Mouse (Mus musculus): ENCODE data around the gene Tspo. TPM values are rescaled to one million over a fixed set of nuclear protein-coding genes. Genes with fewer than 3 reads are reported as not detected.

The Tspo gene
- polyA plus RNA-seq, 1 experiment from 2014 or later = 77.2 TPM

- Histone ChIP-seq H3K9ac (no peak overlapping the region), H3K27ac (peak overlapping the region; percentile 59), H3K4me1 (peaks cover 57% of the 10 kb centered on the region), H3K27me3 (peaks cover 34% of the 10 kb centered on the region), H3K4me3 (replicated peaks) (no peak overlapping the region), H3K36me3 (no peaks in the 10 kb centered on the region), H3K9me3 (replicated peaks) (no peaks in the 10 kb centered on the region), H3K4me2 (peak overlapping the region; percentile 20; the same call in 1 of the 2 replicates)
- no peak for ATAC-seq (replicated peaks; ENCODE audit: low FRiP score)
- WGBS = 64% methylated on average over 5 of the region's 5 CpGs
Measured at GRCm38 (mm10) chr15:83529765-83530164, 33.6 kb upstream of the Tspo start.

- Histone ChIP-seq H3K9ac (no peak overlapping the region), H3K27ac (peak overlapping the region; percentile 82), H3K4me3 (replicated peaks) (no peak overlapping the region), H3K4me1 (peaks cover 58% of the 10 kb centered on the region), H3K9me3 (replicated peaks) (no peaks in the 10 kb centered on the region), H3K36me3 (no peaks in the 10 kb centered on the region), H3K4me2 (no peak overlapping the region), H3K27me3 (peaks cover 30% of the 10 kb centered on the region)
- no peak for ATAC-seq (replicated peaks; ENCODE audit: low FRiP score)
- WGBS = 43% methylated on average over 9 of the region's 9 CpGs
Measured at GRCm38 (mm10) chr15:83530233-83530632, 33.2 kb upstream of the Tspo start.

- Histone ChIP-seq H3K9ac (no peak overlapping the region), H3K9me3 (replicated peaks) (no peaks in the 10 kb centered on the region), H3K4me3 (replicated peaks) (no peak overlapping the region), H3K27ac (peak overlapping the region; percentile 82), H3K36me3 (no peaks in the 10 kb centered on the region), H3K4me2 (no peak overlapping the region), H3K27me3 (peaks cover 26% of the 10 kb centered on the region), H3K4me1 (peaks cover 58% of the 10 kb centered on the region)
- 0 out of 2 replicates have a peak, but pooled peaks have one; percentile 26 for ATAC-seq (replicated peaks; ENCODE audit: low FRiP score)
- WGBS = 57% methylated on average over 6 of the region's 6 CpGs
Measured at GRCm38 (mm10) chr15:83530688-83531087, 32.7 kb upstream of the Tspo start.

GRCm38 (mm10) chr15:83531961-83532469 lies 31.4 kb upstream of the Tspo start:
- WGBS = 88% methylated on average over 5 of the region's 5 CpGs
- Histone ChIP-seq H3K36me3 (no peaks in the 10 kb centered on the region), H3K9me3 (replicated peaks) (no peaks in the 10 kb centered on the region), H3K4me3 (replicated peaks) (no peak overlapping the region), H3K9ac (no peak overlapping the region), H3K27me3 (peaks cover 13% of the 10 kb centered on the region), H3K4me1 (peaks cover 47% of the 10 kb centered on the region), H3K4me2 (no peak overlapping the region), H3K27ac (no peak overlapping the region)
- no peak for ATAC-seq (replicated peaks; ENCODE audit: low FRiP score)

- Histone ChIP-seq H3K9ac (no peak overlapping the region), H3K9me3 (replicated peaks) (no peaks in the 10 kb centered on the region), H3K27ac (no peak overlapping the region), H3K4me1 (peaks cover 41% of the 10 kb centered on the region), H3K36me3 (no peaks in the 10 kb centered on the region), H3K27me3 (peaks cover 7% of the 10 kb centered on the region), H3K4me2 (no peak overlapping the region), H3K4me3 (replicated peaks) (no peak overlapping the region)
- no peak for ATAC-seq (replicated peaks; ENCODE audit: low FRiP score)
- WGBS = 70% methylated on average over 7 of the region's 7 CpGs
Measured at GRCm38 (mm10) chr15:83532606-83533005, 30.8 kb upstream of the Tspo start.

GRCm38 (mm10) chr15:83534960-83535889 lies 28.2 kb upstream of the Tspo start:
- WGBS = 72% methylated on average over 17 of the region's 17 CpGs
- 0 out of 2 replicates have a peak overlapping the region, but pooled peaks have one; percentile 37 for H3K27ac ChIP-seq
- no peaks in the 10 kb centered on the region for H3K36me3 ChIP-seq
- H3K27me3 ChIP-seq = no peaks in the 10 kb centered on the region
- no peaks in the 10 kb centered on the region for H3K9me3 ChIP-seq (replicated peaks)
- H3K4me2 ChIP-seq = no peak overlapping the region
- H3K4me3 ChIP-seq (replicated peaks) = no peak overlapping the region
- no peak for ATAC-seq (replicated peaks; ENCODE audit: low FRiP score)
- peaks cover 27% of the 10 kb centered on the region for H3K4me1 ChIP-seq
- no peak overlapping the region for H3K9ac ChIP-seq

GRCm38 (mm10) chr15:83535890-83536231 lies 27.5 kb upstream of the Tspo start:
- Histone ChIP-seq H3K27ac (no peak overlapping the region), H3K9ac (no peak overlapping the region), H3K36me3 (no peaks in the 10 kb centered on the region), H3K4me2 (no peak overlapping the region), H3K4me1 (peaks cover 24% of the 10 kb centered on the region), H3K27me3 (no peaks in the 10 kb centered on the region), H3K9me3 (replicated peaks) (no peaks in the 10 kb centered on the region), H3K4me3 (replicated peaks) (no peak overlapping the region)
- no peak for ATAC-seq (replicated peaks; ENCODE audit: low FRiP score)
- WGBS = 65% methylated on average over 6 of the region's 6 CpGs

GRCm38 (mm10) chr15:83538855-83539254 lies 24.5 kb upstream of the Tspo start:
- Histone ChIP-seq H3K4me1 (peaks cover 21% of the 10 kb centered on the region), H3K36me3 (no peaks in the 10 kb centered on the region), H3K9ac (no peak overlapping the region), H3K27ac (no peak overlapping the region), H3K27me3 (no peaks in the 10 kb centered on the region), H3K4me2 (no peak overlapping the region), H3K4me3 (replicated peaks) (no peak overlapping the region), H3K9me3 (replicated peaks) (no peaks in the 10 kb centered on the region)
- ATAC-seq (replicated peaks; ENCODE audit: low FRiP score) = no peak
- 92% methylated on average over 2 of the region's 2 CpGs for WGBS

- H3K9me3 ChIP-seq (replicated peaks) = no peaks in the 10 kb centered on the region
- H3K27ac ChIP-seq = no peak overlapping the region
- no peaks in the 10 kb centered on the region for H3K27me3 ChIP-seq
- no peak for ATAC-seq (replicated peaks; ENCODE audit: low FRiP score)
- no peak overlapping the region for H3K4me2 ChIP-seq
- H3K9ac ChIP-seq = no peak overlapping the region
- WGBS = 48% methylated on average over 4 of the region's 4 CpGs
- H3K36me3 ChIP-seq = no peaks in the 10 kb centered on the region
- H3K4me1 ChIP-seq = peaks cover 21% of the 10 kb centered on the region
- H3K4me3 ChIP-seq (replicated peaks) = no peak overlapping the region
Measured at GRCm38 (mm10) chr15:83539905-83540304, 23.5 kb upstream of the Tspo start.

- no peaks in the 10 kb centered on the region for H3K27me3 ChIP-seq
- peaks cover 13% of the 10 kb centered on the region for H3K4me1 ChIP-seq
- H3K4me3 ChIP-seq (replicated peaks) = no peak overlapping the region
- no peak overlapping the region for H3K9ac ChIP-seq
- H3K9me3 ChIP-seq (replicated peaks) = no peaks in the 10 kb centered on the region
- H3K27ac ChIP-seq = no peak overlapping the region
- no peak overlapping the region for H3K4me2 ChIP-seq
- no peak for ATAC-seq (replicated peaks; ENCODE audit: low FRiP score)
- H3K36me3 ChIP-seq = peaks cover 18% of the 10 kb centered on the region
- 79% methylated on average over 9 of the region's 9 CpGs for WGBS
Measured at GRCm38 (mm10) chr15:83541647-83542287, 21.6 kb upstream of the Tspo start.

GRCm38 (mm10) chr15:83546029-83546428 lies 17.4 kb upstream of the Tspo start:
- no peak overlapping the region for H3K27ac ChIP-seq
- H3K27me3 ChIP-seq = no peaks in the 10 kb centered on the region
- H3K9me3 ChIP-seq (replicated peaks) = no peaks in the 10 kb centered on the region
- no peak for ATAC-seq (replicated peaks; ENCODE audit: low FRiP score)
- no peaks in the 10 kb centered on the region for H3K4me1 ChIP-seq
- 90% methylated on average over 7 of the region's 7 CpGs for WGBS
- H3K4me2 ChIP-seq = no peak overlapping the region
- peaks cover 60% of the 10 kb centered on the region for H3K36me3 ChIP-seq
- no peak overlapping the region for H3K4me3 ChIP-seq (replicated peaks)
- no peak overlapping the region for H3K9ac ChIP-seq

- Histone ChIP-seq H3K36me3 (peaks cover 70% of the 10 kb centered on the region), H3K9me3 (replicated peaks) (no peaks in the 10 kb centered on the region), H3K9ac (no peak overlapping the region), H3K4me1 (no peaks in the 10 kb centered on the region), H3K4me3 (replicated peaks) (no peak overlapping the region), H3K27me3 (no peaks in the 10 kb centered on the region), H3K27ac (no peak overlapping the region), H3K4me2 (no peak overlapping the region)
- WGBS = 93% methylated on average over 8 of the region's 8 CpGs
- no peak for ATAC-seq (replicated peaks; ENCODE audit: low FRiP score)
Measured at GRCm38 (mm10) chr15:83547144-83547543, 16.2 kb upstream of the Tspo start.
